Mouse (Mus musculus): ENCODE measurements around the gene Urgcp. TPM values are rescaled to one million over a fixed set of nuclear protein-coding genes. Genes with fewer than 3 reads are reported as not detected.
A peak's percentile ranks its signal among the peaks of the same experiment; 100 is the strongest.

Urgcp gene
- polyA plus RNA-seq, 1 experiment from 2014 or later, result 8.4 TPM

DNA sequence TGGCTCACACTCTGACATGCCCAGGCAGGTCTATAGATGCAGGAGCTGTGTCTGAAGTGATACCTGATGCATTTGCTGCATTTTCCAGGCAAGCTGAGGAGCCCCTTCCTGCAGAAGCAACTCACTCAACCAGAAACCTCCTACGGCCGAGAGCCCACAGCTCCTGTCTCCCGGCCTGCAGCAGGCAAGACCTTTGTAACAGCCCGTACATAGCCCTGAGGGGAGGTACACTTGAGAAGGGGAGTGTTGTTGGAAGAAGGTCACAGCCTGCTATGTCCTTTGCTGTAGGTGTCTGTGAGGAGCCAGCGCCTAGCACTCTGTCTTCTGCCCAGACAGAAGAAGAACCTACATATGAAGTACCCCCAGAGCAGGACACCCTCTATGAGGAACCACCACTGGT lies 35.8 kb upstream of the Urgcp start:
- Histone ChIP-seq H3K4me3 (replicated peaks) (no peak overlapping the region), H3K27ac (replicated peaks) (no peak overlapping the region), H3K36me3 (replicated peaks) (peaks cover 81% of the 10 kb centered on the region), H3K9ac (no peak overlapping the region), H3K4me2 (no peak overlapping the region), H3K4me1 (replicated peaks) (peaks cover 16% of the 10 kb centered on the region), H3K9me3 (replicated peaks) (no peaks in the 10 kb centered on the region), H3K27me3 (no peaks in the 10 kb centered on the region)
- 73% methylated on average over 5 of the region's 5 CpGs for WGBS (ENCODE audit: insufficient replicate concordance)
- no peak for ATAC-seq (ENCODE audit: insufficient read depth)

DNA sequence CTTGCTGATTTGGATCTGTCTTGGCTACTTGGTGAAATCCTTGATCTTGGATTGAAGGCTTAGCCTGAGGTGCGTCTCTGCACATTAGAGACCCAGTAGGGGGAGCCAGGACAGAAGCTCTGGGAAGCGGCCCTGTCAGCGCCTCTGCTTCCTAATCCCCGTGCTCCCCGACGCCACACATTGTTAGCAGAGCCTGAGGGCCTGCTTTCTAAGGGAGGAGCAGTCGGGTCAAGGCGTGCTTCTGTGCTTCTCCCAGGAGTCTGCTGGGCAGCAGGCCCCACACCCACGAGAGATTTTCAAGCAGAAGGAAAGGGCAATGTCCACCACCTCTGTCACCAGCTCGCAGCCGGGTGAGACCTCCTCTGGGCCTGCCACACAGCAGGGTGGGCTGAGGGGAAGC lies 35.2 kb upstream of the Urgcp start:
- Histone ChIP-seq H3K4me2 (no peak overlapping the region), H3K4me1 (replicated peaks) (peaks cover 11% of the 10 kb centered on the region), H3K27ac (replicated peaks) (no peak overlapping the region), H3K9ac (no peak overlapping the region), H3K27me3 (no peaks in the 10 kb centered on the region), H3K9me3 (replicated peaks) (no peaks in the 10 kb centered on the region), H3K4me3 (replicated peaks) (no peak overlapping the region), H3K36me3 (replicated peaks) (peaks cover 87% of the 10 kb centered on the region)
- ATAC-seq (ENCODE audit: insufficient read depth), result no peak
- 78% methylated on average over 11 of the region's 11 CpGs for WGBS (ENCODE audit: insufficient replicate concordance)

DNA sequence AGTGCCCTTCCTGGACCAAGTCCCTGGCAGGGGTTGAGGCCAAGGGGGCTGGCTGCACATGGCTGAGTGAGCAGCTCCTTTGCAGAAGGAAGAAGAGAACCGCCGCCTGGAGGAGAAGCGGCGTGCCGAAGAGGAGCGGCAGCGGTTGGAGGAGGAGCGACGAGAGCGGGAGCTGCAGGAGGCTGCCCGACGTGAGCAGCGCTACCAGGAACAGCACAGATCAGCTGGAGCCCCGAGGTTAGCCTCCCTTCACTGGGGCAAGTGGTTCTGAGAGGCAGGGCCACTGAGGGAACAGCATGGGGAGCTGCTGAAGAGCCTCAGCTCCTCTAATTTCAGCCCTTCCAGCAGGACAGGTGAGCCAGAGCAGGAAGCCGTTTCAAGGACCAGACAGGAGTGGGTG lies 34.8 kb upstream of the Urgcp start:
- Histone ChIP-seq H3K27ac (replicated peaks) (no peak overlapping the region), H3K9ac (no peak overlapping the region), H3K4me2 (no peak overlapping the region), H3K9me3 (replicated peaks) (no peaks in the 10 kb centered on the region), H3K36me3 (replicated peaks) (peaks cover 91% of the 10 kb centered on the region), H3K27me3 (no peaks in the 10 kb centered on the region), H3K4me3 (replicated peaks) (no peak overlapping the region), H3K4me1 (replicated peaks) (peaks cover 7% of the 10 kb centered on the region; the same call in 1 of the 2 replicates)
- no peak for ATAC-seq (ENCODE audit: insufficient read depth)
- WGBS (ENCODE audit: insufficient replicate concordance), result 87% methylated on average over 15 of the region's 15 CpGs

DNA sequence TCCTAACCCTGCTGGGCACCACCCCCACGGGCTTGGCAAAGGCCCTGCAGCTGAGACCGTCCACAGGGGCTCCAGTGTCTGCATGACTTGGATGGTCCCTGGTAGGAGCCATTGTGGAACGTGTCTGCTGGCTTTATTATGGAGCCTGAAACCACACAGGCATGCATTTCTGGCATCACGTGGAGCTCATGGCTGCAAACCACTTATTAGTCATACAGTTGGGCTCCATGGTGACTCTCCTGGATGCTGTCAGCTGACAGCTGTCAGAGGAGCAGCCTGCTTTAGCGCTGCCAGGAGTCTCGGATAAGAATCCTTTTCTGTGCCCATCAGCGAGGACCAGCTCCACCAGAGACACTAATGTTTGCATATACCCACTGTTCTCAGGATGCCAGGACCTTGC lies 33.5 kb upstream of the Urgcp start:
- Histone ChIP-seq H3K27me3 (no peaks in the 10 kb centered on the region), H3K9me3 (replicated peaks) (no peaks in the 10 kb centered on the region), H3K4me2 (no peak overlapping the region), H3K4me3 (replicated peaks) (no peak overlapping the region), H3K27ac (replicated peaks) (no peak overlapping the region), H3K9ac (no peak overlapping the region), H3K36me3 (replicated peaks) (peaks cover 93% of the 10 kb centered on the region), H3K4me1 (replicated peaks) (0 out of 2 replicates have a peak, but pooled peaks cover 4% of the 10 kb centered on the region)
- 78% methylated on average over 7 of the region's 7 CpGs for WGBS (ENCODE audit: insufficient replicate concordance)
- ATAC-seq (ENCODE audit: insufficient read depth), result no peak

DNA sequence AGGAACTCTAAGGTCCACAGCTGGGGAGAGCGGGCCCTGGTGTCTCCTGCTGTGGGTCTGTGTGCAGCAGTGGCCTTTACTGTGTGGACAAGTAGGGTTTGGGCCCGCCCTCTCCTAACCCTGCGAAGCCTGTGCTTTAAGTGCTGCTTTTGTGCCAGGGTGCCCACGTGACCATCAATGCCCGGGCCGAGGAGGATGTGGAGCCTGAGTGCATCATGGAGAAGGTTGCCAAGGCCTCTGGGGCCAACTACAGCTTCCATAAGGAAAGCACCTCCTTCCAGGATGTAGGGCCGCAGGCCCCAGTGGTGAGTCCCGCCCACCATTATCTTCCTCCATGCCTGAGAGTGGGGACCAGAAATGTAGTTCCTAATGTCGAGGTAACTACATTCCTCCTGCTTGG lies 33.1 kb upstream of the Urgcp start:
- Histone ChIP-seq H3K4me3 (replicated peaks) (no peak overlapping the region), H3K27ac (replicated peaks) (no peak overlapping the region), H3K4me2 (no peak overlapping the region), H3K36me3 (replicated peaks) (peaks cover 89% of the 10 kb centered on the region), H3K9ac (no peak overlapping the region), H3K4me1 (replicated peaks) (0 out of 2 replicates have a peak, but pooled peaks cover 7% of the 10 kb centered on the region), H3K27me3 (no peaks in the 10 kb centered on the region), H3K9me3 (replicated peaks) (no peaks in the 10 kb centered on the region)
- WGBS (ENCODE audit: insufficient replicate concordance), result 78% methylated on average over 9 of the region's 9 CpGs
- no peak for ATAC-seq (ENCODE audit: insufficient read depth)

DNA sequence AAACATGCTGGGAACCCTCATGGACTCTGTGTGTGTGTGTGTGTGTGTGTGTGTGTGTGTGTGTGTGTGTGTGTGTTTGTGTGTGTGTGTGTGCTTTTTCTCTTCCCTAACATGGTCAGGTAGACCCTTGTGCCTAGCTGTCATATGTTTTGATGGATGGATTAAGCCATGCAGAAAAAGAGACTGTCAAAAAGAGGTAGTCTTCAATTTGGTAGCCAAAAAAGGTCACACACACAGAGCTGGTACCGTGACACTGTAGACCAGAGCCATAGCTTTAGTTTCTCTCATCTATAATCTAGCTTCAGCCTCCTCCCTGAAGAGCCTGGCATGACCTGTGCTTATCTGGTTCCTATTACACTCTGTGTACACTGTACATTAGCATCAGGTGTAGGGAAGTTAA lies 28.3 kb upstream of the Urgcp start:
- Histone ChIP-seq H3K4me1 (replicated peaks) (peaks cover 38% of the 10 kb centered on the region), H3K27me3 (no peaks in the 10 kb centered on the region), H3K4me2 (no peak overlapping the region; the same call in 1 of the 2 replicates), H3K36me3 (replicated peaks) (peaks cover 42% of the 10 kb centered on the region), H3K9me3 (replicated peaks) (no peaks in the 10 kb centered on the region), H3K4me3 (replicated peaks) (no peak overlapping the region), H3K9ac (no peak overlapping the region), H3K27ac (replicated peaks) (peak overlapping the region; percentile 15; the same call in 1 of the 2 replicates)
- 80% methylated on average over 1 of the region's 1 CpGs for WGBS (ENCODE audit: insufficient replicate concordance)
- ATAC-seq (ENCODE audit: insufficient read depth), result no peak

DNA sequence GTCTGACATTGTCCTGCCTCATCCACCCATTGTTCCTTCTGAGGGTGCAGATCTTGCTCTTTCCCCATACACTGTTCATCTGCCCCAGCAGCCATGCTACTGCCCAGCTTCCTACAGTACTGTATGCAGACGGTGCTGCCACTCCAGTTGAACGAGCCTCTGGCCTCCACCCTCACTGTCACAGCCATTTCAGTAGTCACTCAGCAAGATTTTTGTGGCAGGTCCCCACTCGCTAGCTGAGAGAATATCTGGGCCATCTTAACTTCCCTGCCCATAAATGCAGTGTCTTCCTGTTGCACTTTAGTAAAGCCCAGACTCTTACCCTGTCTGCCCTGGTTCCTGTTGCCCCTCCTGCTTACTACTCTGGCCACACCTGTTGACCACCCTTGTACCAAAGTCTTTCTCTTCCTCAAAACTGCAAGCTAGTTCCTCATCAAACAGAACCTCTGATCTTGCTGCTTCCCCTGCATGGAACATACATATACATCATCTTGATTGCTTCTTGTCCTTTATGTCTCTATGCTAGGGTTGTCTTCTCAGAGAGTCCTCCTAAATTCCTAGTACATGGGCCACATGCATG lies 27.7 kb upstream of the Urgcp start:
- WGBS (ENCODE audit: insufficient replicate concordance), result 38% methylated on average over 3 of the region's 3 CpGs
- H3K4me2 ChIP-seq, result peak overlapping the region; percentile 88
- peak overlapping the region; percentile 86 for H3K9ac ChIP-seq
- H3K27me3 ChIP-seq, result no peaks in the 10 kb centered on the region
- H3K36me3 ChIP-seq (replicated peaks), result peaks cover 36% of the 10 kb centered on the region
- no peaks in the 10 kb centered on the region for H3K9me3 ChIP-seq (replicated peaks)
- no peak for ATAC-seq (ENCODE audit: insufficient read depth)
- peaks cover 38% of the 10 kb centered on the region for H3K4me1 ChIP-seq (replicated peaks)
- H3K4me3 ChIP-seq (replicated peaks), result peak overlapping the region; percentile 82
- H3K27ac ChIP-seq (replicated peaks), result peak overlapping the region; percentile 98

DNA sequence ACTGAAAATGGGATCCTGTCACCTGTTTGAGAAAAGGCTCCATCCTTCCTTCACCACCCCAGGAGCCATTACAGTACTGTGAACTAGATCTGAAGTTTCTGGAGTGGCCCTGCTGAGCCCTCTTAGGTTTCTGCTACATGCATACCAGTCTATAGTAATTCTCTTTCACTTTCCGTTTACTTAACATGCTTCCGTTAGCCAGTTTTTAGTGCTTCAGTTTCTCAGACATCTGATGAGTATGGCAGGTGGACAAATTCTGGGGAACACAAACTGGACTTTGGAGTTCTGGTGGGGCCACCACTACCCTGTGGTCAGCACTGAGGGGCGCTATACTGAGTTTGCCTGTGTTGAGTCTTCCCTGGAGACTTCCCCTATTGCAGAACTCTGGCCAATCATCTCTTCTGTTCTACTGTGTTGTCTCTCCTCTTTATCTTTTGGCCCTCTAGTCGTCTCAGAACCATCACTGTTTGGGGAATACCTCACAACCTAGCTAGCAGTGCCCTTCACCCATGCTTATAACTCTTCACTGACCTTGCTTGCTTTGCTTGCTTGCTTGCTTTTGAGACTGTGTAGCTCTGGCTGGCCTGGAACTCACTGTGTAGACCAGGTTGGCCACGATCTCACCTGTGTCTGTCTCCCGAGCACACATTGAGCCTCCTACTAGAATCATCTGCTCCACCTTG lies 27.0 kb upstream of the Urgcp start:
- Histone ChIP-seq H3K27me3 (no peaks in the 10 kb centered on the region), H3K4me2 (peak overlapping the region; percentile 88), H3K36me3 (replicated peaks) (peaks cover 30% of the 10 kb centered on the region), H3K4me3 (replicated peaks) (peak overlapping the region; percentile 82), H3K27ac (replicated peaks) (peak overlapping the region; percentile 98), H3K4me1 (replicated peaks) (peaks cover 38% of the 10 kb centered on the region), H3K9me3 (replicated peaks) (no peaks in the 10 kb centered on the region), H3K9ac (peak overlapping the region; percentile 86)
- 29% methylated on average over 6 of the region's 6 CpGs for WGBS (ENCODE audit: insufficient replicate concordance)
- no peak for ATAC-seq (ENCODE audit: insufficient read depth)

DNA sequence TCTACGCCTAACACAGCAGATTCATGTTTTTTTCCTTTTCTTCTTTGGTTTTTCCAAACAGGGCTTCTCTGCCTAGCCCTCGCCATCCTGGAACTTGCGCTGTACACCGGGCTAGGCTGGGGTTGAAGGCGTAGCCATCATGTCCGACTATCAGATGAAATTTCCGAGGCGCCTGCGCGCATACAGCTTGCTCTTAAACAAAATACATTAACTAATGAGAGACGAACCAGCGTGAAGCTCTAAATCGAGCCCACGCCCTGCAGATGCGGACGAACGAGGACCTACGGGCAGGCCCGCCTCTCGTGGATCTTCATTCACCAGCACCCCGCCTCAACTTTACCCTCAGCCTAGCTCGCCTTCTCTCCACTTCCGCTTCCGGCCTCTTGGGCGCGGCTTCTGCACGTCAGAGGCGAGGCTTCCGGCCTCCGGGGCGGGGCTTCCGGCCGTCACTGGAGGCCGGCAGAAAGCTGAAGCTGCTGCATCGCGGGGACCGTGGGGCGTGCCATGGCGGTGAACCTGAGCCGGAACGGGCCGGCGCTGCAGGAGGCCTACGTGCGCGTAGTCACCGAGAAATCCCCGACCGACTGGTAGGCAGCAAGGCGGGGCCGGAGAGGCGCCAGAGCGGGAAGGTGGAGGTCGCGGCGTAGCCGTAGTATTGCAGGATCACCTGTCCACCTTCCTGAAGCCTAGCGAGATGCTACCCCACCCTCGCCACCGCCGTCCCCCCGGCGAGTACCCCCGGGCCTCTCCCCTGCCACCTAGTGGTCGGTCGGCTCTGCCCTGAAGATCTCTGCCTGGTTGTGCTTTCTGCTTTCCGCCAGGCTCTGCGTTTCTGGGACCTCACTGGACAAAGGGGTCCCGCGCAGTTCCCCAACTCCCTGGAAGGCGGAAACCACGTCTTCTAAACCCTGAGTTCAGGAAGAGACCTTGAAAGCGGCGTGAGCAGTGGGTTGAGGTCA lies 26.2 kb upstream of the Urgcp start, which contains the start of gene Dbnl:
Gene Dbnl (plus strand): TSS at position 433 of the 959 bp plus-strand sequence.
- Histone ChIP-seq H3K4me1 (replicated peaks) (peaks cover 38% of the 10 kb centered on the region), H3K4me3 (replicated peaks) (peak within 1 kb of the TSS; percentile 82), H3K9me3 (replicated peaks) (no peaks in the 10 kb centered on the region), H3K4me2 (peak within 1 kb of the TSS; percentile 88), H3K9ac (peak within 1 kb of the TSS; percentile 86), H3K36me3 (replicated peaks) (peaks cover 21% of the 10 kb centered on the region), H3K27me3 (no peaks in the 10 kb centered on the region), H3K27ac (replicated peaks) (peak within 1 kb of the TSS; percentile 98)
- ATAC-seq (ENCODE audit: insufficient read depth), result peak; percentile 95
- under 1% methylated on average over 74 of the region's 74 CpGs for WGBS (ENCODE audit: insufficient replicate concordance)

DNA sequence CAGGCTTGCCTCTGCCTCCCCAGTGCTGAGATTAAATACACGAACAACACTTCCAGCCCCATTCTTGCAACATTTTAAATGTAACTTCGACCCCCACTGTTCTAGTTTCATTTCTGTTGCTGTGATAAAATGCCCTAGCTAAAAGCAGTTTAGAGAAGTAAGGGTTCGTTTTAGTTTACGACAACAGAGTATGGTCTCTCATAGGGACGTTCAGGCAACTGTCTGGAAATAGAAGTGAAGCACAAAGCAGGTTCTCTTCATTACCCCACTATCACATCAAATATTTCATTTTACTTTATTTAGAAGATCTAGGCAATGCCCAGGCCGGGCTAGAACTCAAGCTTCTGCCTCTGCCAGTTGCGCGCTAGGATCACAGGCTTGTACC lies 25.5 kb upstream of the Urgcp start:
- Histone ChIP-seq H3K4me2 (peak overlapping the region; percentile 88), H3K4me3 (replicated peaks) (peak overlapping the region; percentile 82)
- 15% methylated on average over 8 of the region's 8 CpGs for WGBS (ENCODE audit: insufficient replicate concordance)

DNA sequence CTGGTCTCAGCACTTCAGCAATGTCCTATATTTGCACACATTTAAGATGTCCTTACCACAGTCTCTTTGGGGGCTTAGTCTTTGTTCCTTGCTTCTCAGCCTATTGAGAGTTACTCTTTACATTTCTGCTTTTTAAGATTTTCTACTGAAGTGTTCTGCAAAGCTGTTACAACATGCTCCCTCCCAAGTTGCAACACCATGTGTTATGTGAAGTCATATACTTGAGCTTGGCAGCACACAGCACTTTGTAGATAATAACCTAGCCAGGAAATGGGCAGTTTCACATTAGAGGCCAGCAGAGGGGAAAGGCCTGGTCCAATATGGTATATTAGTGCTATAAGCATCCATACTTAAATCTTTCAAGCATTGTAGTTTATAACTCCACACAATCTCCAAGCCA lies 23.6 kb upstream of the Urgcp start:
- no peak overlapping the region for H3K4me3 ChIP-seq (replicated peaks)
- no peak for ATAC-seq (ENCODE audit: insufficient read depth)
- H3K27ac ChIP-seq (replicated peaks), result peak overlapping the region; percentile 58; the same call in 1 of the 2 replicates
- no peaks in the 10 kb centered on the region for H3K27me3 ChIP-seq
- no peak overlapping the region for H3K4me2 ChIP-seq
- H3K4me1 ChIP-seq (replicated peaks), result peaks cover 48% of the 10 kb centered on the region
- no peak overlapping the region for H3K9ac ChIP-seq
- H3K9me3 ChIP-seq (replicated peaks), result no peaks in the 10 kb centered on the region
- 0 out of 2 replicates have a peak, but pooled peaks cover 1% of the 10 kb centered on the region for H3K36me3 ChIP-seq (replicated peaks)

More for the DNA sequence above, 25.5 kb upstream of the Urgcp start:
- Histone ChIP-seq H3K36me3 (replicated peaks) (peaks cover 17% of the 10 kb centered on the region), H3K9ac (peak overlapping the region; percentile 86), H3K27me3 (no peaks in the 10 kb centered on the region), H3K4me1 (replicated peaks) (peaks cover 41% of the 10 kb centered on the region), H3K9me3 (replicated peaks) (no peaks in the 10 kb centered on the region), H3K27ac (replicated peaks) (peak overlapping the region; percentile 98)
- ATAC-seq (ENCODE audit: insufficient read depth), result no peak
